Mouse (Mus musculus) spleen, adult 2 months (tissue): Measurements from ENCODE around the gene Xrra1.

Experiments
- CTCF ChIP-seq: fragments of 200-500 bp; IDR thresholded peaks from 2 replicates; pipeline ENCODE4 v1.5.1; 2011; ENCODE audit warnings: mild to moderate bottlenecking, inconsistent platforms; ENCODE audit not compliant: insufficient read depth, insufficient read length, insufficient replicate concordance; ENCODE audit errors: extremely low read depth
- POLR2A ChIP-seq: fragments of 200-500 bp; IDR thresholded peaks from 2 replicates; pipeline ENCODE4 v1.6.1; 2011; ENCODE audit warnings: low read depth, low read length, inconsistent platforms

GRCm38 (mm10) chr7:99887230-99887735 lies 28.4 kb downstream of the Xrra1 start:
- no peak for TF ChIP-seq POLR2A
- no peak for TF ChIP-seq CTCF
